Mouse (Mus musculus): ENCODE measurements around the gene Sept11. TPM values are rescaled to one million over a fixed set of nuclear protein-coding genes. Genes with fewer than 3 reads are reported as not detected.

Gene Sept11
- total and polyA plus RNA-seq, 2 experiments from 2014 or later: 38.2 to 49.5 TPM

DNA sequence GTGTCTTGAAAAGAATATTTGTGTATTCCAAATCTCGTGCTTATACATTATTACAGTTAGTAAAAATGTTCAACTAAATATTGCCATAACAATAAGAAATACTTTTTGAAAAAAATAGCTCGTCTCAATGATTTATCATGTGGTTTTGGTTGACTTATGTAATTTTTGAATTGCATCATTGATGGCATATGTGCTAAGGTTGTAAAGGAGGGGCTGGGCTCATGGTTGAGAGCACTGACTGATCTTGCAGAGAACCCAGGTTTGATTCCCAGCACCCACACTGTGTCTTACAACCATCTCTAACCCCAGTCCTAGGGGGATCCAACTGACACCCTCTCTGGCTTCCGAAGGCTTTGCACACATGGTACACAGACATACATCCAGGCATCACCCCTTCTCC lies 19.1 kb downstream of the Sept11 start:
- no peak for DNase-seq (ENCODE audit: low spot score)
- Histone ChIP-seq H3K9ac (replicated peaks; ENCODE audit: low read depth, low read length) (no peak overlapping the region), H3K27me3 (ENCODE audit: control insufficient read depth, insufficient read depth, low read length) (no peaks in the 10 kb centered on the region), H3K4me2 (ENCODE audit: low read depth, low read length) (no peak overlapping the region), H3K4me1 (ENCODE audit: control insufficient read depth, insufficient read depth) (peaks cover 15% of the 10 kb centered on the region), H3K9me3 (replicated peaks; ENCODE audit: control insufficient read depth, low read length) (no peaks in the 10 kb centered on the region), H3K4me3 (ENCODE audit: low read depth, low read length) (no peak overlapping the region), H3K27ac (ENCODE audit: low read depth) (no peak overlapping the region), H3K36me3 (replicated peaks; ENCODE audit: control insufficient read depth, insufficient read depth, low read length) (peaks cover 6% of the 10 kb centered on the region)
- WGBS: 89% methylated on average over 3 of the region's 3 CpGs
- no peak for ATAC-seq (ENCODE audit: insufficient read depth, low read depth)
- TF ChIP-seq EP300 (IDR thresholded peaks at IDR 0.05; ENCODE audit: low read depth) (no peak), CTCF (IDR thresholded peaks at IDR 0.05; ENCODE audit: low read depth) (no peak)

DNA sequence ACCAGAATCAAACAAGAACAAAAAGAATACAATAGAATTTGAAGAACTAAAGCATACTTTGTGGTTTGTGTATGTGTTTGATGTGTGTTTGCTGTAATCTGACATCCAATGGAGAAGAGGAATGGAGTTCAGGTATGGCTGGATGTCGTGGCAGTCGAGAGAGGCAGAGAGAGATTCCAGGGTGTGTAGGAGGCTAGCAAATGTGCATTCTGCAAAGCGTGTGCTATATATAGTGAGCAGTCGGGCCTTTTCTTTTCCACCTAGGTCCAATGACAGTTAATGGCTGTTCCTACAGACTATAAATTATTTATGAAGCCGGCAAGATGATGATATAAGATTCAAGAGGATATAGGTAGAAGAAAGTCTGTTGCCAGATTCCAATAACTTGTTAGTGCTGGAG lies 20.3 kb downstream of the Sept11 start:
- Histone ChIP-seq H3K4me2 (ENCODE audit: low read depth, low read length) (no peak overlapping the region), H3K9ac (replicated peaks; ENCODE audit: low read depth, low read length) (no peak overlapping the region), H3K4me3 (ENCODE audit: low read depth, low read length) (no peak overlapping the region), H3K9me3 (replicated peaks; ENCODE audit: control insufficient read depth, low read length) (no peaks in the 10 kb centered on the region), H3K4me1 (ENCODE audit: control insufficient read depth, insufficient read depth) (peaks cover 15% of the 10 kb centered on the region), H3K27ac (ENCODE audit: low read depth) (no peak overlapping the region), H3K27me3 (ENCODE audit: control insufficient read depth, insufficient read depth, low read length) (no peaks in the 10 kb centered on the region), H3K36me3 (replicated peaks; ENCODE audit: control insufficient read depth, insufficient read depth, low read length) (peaks cover 6% of the 10 kb centered on the region)
- no peak for DNase-seq (ENCODE audit: low spot score)
- WGBS: 50% methylated on average over 5 of the region's 5 CpGs
- TF ChIP-seq EP300 (IDR thresholded peaks at IDR 0.05; ENCODE audit: low read depth) (no peak), CTCF (IDR thresholded peaks at IDR 0.05; ENCODE audit: low read depth) (no peak)
- no peak for ATAC-seq (ENCODE audit: insufficient read depth, low read depth)

DNA sequence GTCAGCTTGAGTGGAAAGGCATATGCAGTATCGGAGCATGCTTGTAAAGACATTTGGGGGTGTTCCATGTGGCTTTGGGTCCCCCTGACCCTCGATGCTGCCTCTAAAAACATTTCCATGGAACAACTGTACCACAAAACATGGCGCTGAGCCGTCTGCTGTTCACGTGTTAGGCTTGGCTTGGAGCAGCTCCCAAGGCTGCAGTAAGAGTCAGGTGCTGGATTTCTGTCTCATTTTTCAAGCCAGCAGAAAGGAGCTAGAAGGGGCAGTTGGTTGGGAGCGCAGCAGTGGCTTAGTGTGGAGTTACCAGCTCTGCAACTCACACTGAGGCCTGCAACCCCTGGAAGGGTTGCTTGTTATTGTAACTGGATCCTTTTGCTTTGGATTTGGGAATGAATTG lies 21.3 kb downstream of the Sept11 start:
- no peak overlapping the region for H3K9ac ChIP-seq (replicated peaks; ENCODE audit: low read depth, low read length)
- DNase-seq (ENCODE audit: low spot score) (no peak), ATAC-seq (ENCODE audit: insufficient read depth, low read depth) (no peak)
- no peak overlapping the region for H3K4me2 ChIP-seq (ENCODE audit: low read depth, low read length)
- peaks cover 15% of the 10 kb centered on the region for H3K4me1 ChIP-seq (ENCODE audit: control insufficient read depth, insufficient read depth)
- H3K4me3 ChIP-seq (ENCODE audit: low read depth, low read length): no peak overlapping the region
- H3K36me3 ChIP-seq (replicated peaks; ENCODE audit: control insufficient read depth, insufficient read depth, low read length): peaks cover 6% of the 10 kb centered on the region
- 76% methylated on average over 6 of the region's 6 CpGs for WGBS
- H3K27me3 ChIP-seq (ENCODE audit: control insufficient read depth, insufficient read depth, low read length): no peaks in the 10 kb centered on the region
- no peaks in the 10 kb centered on the region for H3K9me3 ChIP-seq (replicated peaks; ENCODE audit: control insufficient read depth, low read length)
- TF ChIP-seq CTCF (IDR thresholded peaks at IDR 0.05; ENCODE audit: low read depth) (no peak), EP300 (IDR thresholded peaks at IDR 0.05; ENCODE audit: low read depth) (no peak)
- no peak overlapping the region for H3K27ac ChIP-seq (ENCODE audit: low read depth)

- H3K4me2 ChIP-seq (ENCODE audit: low read depth, low read length): no peak overlapping the region
- H3K27ac ChIP-seq (ENCODE audit: low read depth): peak overlapping the region; percentile 26; the same call in 1 of the 2 replicates
- H3K9me3 ChIP-seq (replicated peaks; ENCODE audit: control insufficient read depth, low read length): no peaks in the 10 kb centered on the region
- no peak overlapping the region for H3K9ac ChIP-seq (replicated peaks; ENCODE audit: low read depth, low read length)
- WGBS: 77% methylated on average over 6 of the region's 6 CpGs
- H3K36me3 ChIP-seq (replicated peaks; ENCODE audit: control insufficient read depth, insufficient read depth, low read length): peaks cover 6% of the 10 kb centered on the region; the same call in 1 of the 2 replicates
- H3K4me1 ChIP-seq (ENCODE audit: control insufficient read depth, insufficient read depth): peaks cover 15% of the 10 kb centered on the region
- H3K27me3 ChIP-seq (ENCODE audit: control insufficient read depth, insufficient read depth, low read length): no peaks in the 10 kb centered on the region
- no peak overlapping the region for H3K4me3 ChIP-seq (ENCODE audit: low read depth, low read length)
- ATAC-seq (ENCODE audit: insufficient read depth, low read depth): no peak
- TF ChIP-seq EP300 (IDR thresholded peaks at IDR 0.05; ENCODE audit: low read depth) (no peak), CTCF (IDR thresholded peaks at IDR 0.05; ENCODE audit: low read depth) (no peak)
- no peak for DNase-seq (ENCODE audit: low spot score)
These were observed 21.8 kb downstream of the Sept11 start for GRCm38 (mm10) chr5:93115059-93115458.

- DNase-seq (ENCODE audit: low spot score) (no peak), ATAC-seq (ENCODE audit: insufficient read depth, low read depth) (peak; percentile 41; the same call in 1 of the 2 replicates)
- Histone ChIP-seq H3K4me1 (ENCODE audit: control insufficient read depth, insufficient read depth) (peaks cover 15% of the 10 kb centered on the region), H3K27ac (ENCODE audit: low read depth) (peak overlapping the region; percentile 26), H3K4me2 (ENCODE audit: low read depth, low read length) (peak overlapping the region; percentile 27; the same call in 1 of the 2 replicates), H3K9ac (replicated peaks; ENCODE audit: low read depth, low read length) (no peak overlapping the region), H3K27me3 (ENCODE audit: control insufficient read depth, insufficient read depth, low read length) (no peaks in the 10 kb centered on the region), H3K36me3 (replicated peaks; ENCODE audit: control insufficient read depth, insufficient read depth, low read length) (0 out of 2 replicates have a peak, but pooled peaks cover 6% of the 10 kb centered on the region), H3K9me3 (replicated peaks; ENCODE audit: control insufficient read depth, low read length) (no peaks in the 10 kb centered on the region), H3K4me3 (ENCODE audit: low read depth, low read length) (no peak overlapping the region)
- TF ChIP-seq EP300 (IDR thresholded peaks at IDR 0.05; ENCODE audit: low read depth): no peak
- TF ChIP-seq CTCF (IDR thresholded peaks at IDR 0.05; ENCODE audit: low read depth): no peak
- WGBS: 40% methylated on average over 13 of the region's 13 CpGs
These were observed 22.6 kb downstream of the Sept11 start for GRCm38 (mm10) chr5:93115854-93116253.

DNA sequence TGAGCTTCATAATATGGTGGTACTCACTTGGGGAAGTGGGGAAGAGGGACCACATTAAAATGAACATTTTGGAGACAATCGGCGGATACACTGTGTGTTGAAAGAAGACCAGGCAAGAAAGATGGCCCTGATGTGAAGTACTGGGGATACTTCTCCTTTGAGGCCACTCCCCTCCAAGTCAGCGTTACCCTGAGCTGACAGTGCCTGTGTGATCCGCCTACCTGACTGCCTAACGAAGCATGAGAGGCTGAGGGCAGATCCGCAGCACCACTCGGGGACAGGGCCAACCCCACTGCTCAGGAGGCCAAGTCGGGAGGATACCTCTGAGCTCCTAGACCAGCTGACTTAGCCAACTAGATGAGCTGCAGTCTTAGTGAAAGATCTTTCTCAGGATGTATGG lies 24.4 kb downstream of the Sept11 start:
- Histone ChIP-seq H3K27me3 (ENCODE audit: control insufficient read depth, insufficient read depth, low read length) (no peaks in the 10 kb centered on the region), H3K4me3 (ENCODE audit: low read depth, low read length) (no peak overlapping the region), H3K4me2 (ENCODE audit: low read depth, low read length) (no peak overlapping the region), H3K4me1 (ENCODE audit: control insufficient read depth, insufficient read depth) (peaks cover 15% of the 10 kb centered on the region), H3K27ac (ENCODE audit: low read depth) (no peak overlapping the region), H3K9me3 (replicated peaks; ENCODE audit: control insufficient read depth, low read length) (no peaks in the 10 kb centered on the region), H3K9ac (replicated peaks; ENCODE audit: low read depth, low read length) (no peak overlapping the region), H3K36me3 (replicated peaks; ENCODE audit: control insufficient read depth, insufficient read depth, low read length) (0 out of 2 replicates have a peak, but pooled peaks cover 5% of the 10 kb centered on the region)
- ATAC-seq (ENCODE audit: insufficient read depth, low read depth) (no peak), DNase-seq (ENCODE audit: low spot score) (no peak)
- TF ChIP-seq EP300 (IDR thresholded peaks at IDR 0.05; ENCODE audit: low read depth) (no peak), CTCF (IDR thresholded peaks at IDR 0.05; ENCODE audit: low read depth) (no peak)
- 84% methylated on average over 8 of the region's 8 CpGs for WGBS
